Mouse (Mus musculus) embryonic facial prominence, embryonic 14.5 days (tissue): ENCODE data around the gene Hoxc6. TPM values are rescaled to one million over a fixed set of nuclear protein-coding genes. Genes with fewer than 3 reads are reported as not detected.

Source experiments
- ATAC-seq: fragments of 200-750 bp; cut with Nextera tagmentation; 2 replicates; pipeline ENCODE4 v1.8.0; 2017; ENCODE audit warnings: low read depth, moderate number of reproducible peaks, moderate TSS enrichment
- DNase-seq: peaks from one replicate; pipeline ENCODE4 v3.0.0-alpha.2; 2015; ENCODE audit warnings: low spot score
- H3K27ac ChIP-seq: fragments of 300-500 bp; sonication (generic); replicated peaks from 2 replicates; pipeline ENCODE4 v1.5.1; 2014; ENCODE audit warnings: low read depth, mild to moderate bottlenecking, low read length, moderate library complexity
- H3K27me3 ChIP-seq: fragments of 300-500 bp; sonication (generic); replicated peaks from 2 replicates; pipeline ENCODE4 v1.6.1; 2014; ENCODE audit warnings: low read length; ENCODE audit not compliant: control insufficient read depth, insufficient read depth
- H3K36me3 ChIP-seq: fragments of 300-500 bp; sonication (generic); 2 replicates; pipeline ENCODE4 v1.6.1; 2014; ENCODE audit warnings: low read length, mixed read lengths; ENCODE audit not compliant: control insufficient read depth, insufficient read depth
- H3K4me1 ChIP-seq: fragments of 300-500 bp; sonication (generic); 2 replicates; pipeline ENCODE4 v1.6.1; 2014; ENCODE audit warnings: antibody characterized with exemption, low read length; ENCODE audit not compliant: control insufficient read depth, insufficient read depth
- H3K4me2 ChIP-seq: fragments of 300-500 bp; sonication (generic); 2 replicates; pipeline ENCODE4 v1.6.1; 2014; ENCODE audit warnings: low read depth, mild to moderate bottlenecking, low read length, moderate library complexity, mixed read lengths
- H3K4me3 ChIP-seq: fragments of 300-500 bp; sonication (generic); 2 replicates; pipeline ENCODE4 v1.5.1; 2014; ENCODE audit warnings: low read depth, mild to moderate bottlenecking, low read length
- H3K9ac ChIP-seq: fragments of 300-500 bp; sonication (generic); 2 replicates; pipeline ENCODE4 v1.6.1; 2014; ENCODE audit warnings: low read depth, mild to moderate bottlenecking, low read length, moderate library complexity, mixed read lengths
- H3K9me3 ChIP-seq: fragments of 300-500 bp; sonication (generic); 2 replicates; pipeline ENCODE4 v1.6.1; 2016; ENCODE audit warnings: low read length; ENCODE audit not compliant: control insufficient read depth
- WGBS: fragments of 180-500 bp; shearing (Covaris S2); extraction: QIAGEN DNeasy Blood & Tissue Kit; methylation state at CpG from one replicate; pipeline ENCODE4 v1.1.7; 2014; 5-methylcytosine and 5-hydroxymethylcytosine counted together
- polyA plus RNA-seq: library from polyadenylated mRNA; unstranded; fragments of >200 nt; fragmentation: Nextera tagmentation; extraction: Ambion mirVana; gene quantifications from 2 replicates; pipeline ENCODE4 v1.2.1, GENCODE M21; 2014

Gene Hoxc6
- polyA plus RNA-seq, 1 experiment from 2014 or later, result 0.25 TPM

- ATAC-seq (no peak), DNase-seq (no peak)
- Histone ChIP-seq H3K36me3 (no peaks in the 10 kb centered on the region), H3K4me3 (no peak overlapping the region), H3K4me2 (no peak overlapping the region), H3K9ac (no peak overlapping the region), H3K27ac (no peak overlapping the region), H3K9me3 (no peaks in the 10 kb centered on the region), H3K27me3 (peaks cover 100% of the 10 kb centered on the region), H3K4me1 (no peaks in the 10 kb centered on the region)
- WGBS, result 7% methylated on average over 7 of the region's 7 CpGs
These were observed 23.0 kb upstream of the Hoxc6 start for GRCm38 (mm10) chr15:102975034-102975433.

DNA sequence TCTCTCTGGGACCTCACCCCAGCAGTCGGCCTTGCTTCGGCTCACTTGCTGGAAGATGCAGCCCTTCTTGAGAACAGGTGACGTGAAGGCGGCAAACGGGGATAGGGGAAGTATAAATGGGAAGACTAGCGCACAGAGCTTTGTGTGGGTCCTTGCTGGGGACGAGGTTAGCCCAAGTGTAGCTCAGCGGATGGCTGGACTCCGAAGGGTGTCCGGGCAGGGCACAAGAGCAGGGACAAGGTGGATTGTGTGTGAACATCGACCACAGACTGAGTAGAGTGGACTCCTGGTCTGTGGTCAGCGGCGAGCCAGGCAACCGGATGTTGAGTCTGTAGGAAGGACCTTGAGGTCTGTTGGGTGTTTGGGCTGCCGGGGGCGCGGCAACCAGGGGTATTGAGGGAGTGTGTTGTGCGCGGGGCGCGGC is 22.4 kb upstream of the Hoxc6 start:
- peaks cover 100% of the 10 kb centered on the region for H3K27me3 ChIP-seq
- H3K4me3 ChIP-seq, result no peak overlapping the region
- no peak overlapping the region for H3K4me2 ChIP-seq
- no peak overlapping the region for H3K27ac ChIP-seq
- no peak for ATAC-seq
- no peaks in the 10 kb centered on the region for H3K4me1 ChIP-seq
- no peaks in the 10 kb centered on the region for H3K36me3 ChIP-seq
- DNase-seq, result no peak
- 0% methylated on average over 21 of the region's 21 CpGs for WGBS
- no peak overlapping the region for H3K9ac ChIP-seq
- H3K9me3 ChIP-seq, result no peaks in the 10 kb centered on the region

DNA sequence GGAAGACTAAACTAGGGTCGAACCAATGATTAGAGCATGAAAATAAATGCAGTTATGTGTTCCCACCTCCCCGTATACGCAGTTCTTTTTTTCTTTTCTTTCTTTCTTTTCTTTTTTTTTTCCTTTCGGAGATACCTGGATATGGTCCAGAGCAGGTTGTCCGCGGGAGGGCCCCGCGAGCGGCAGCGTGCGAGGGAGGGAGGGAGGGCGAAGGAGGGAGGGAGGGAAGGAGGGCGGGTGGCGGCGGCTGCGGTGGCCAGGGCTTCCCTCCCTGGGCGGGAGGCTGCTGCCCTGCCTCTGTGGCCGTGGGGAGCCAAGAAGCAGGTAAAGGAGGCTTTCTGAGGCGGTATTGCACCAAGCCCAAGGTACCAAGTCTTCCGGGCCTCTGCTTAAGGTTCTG is 21.9 kb upstream of the Hoxc6 start, which contains the start of gene Hoxc9:
Gene Hoxc9, plus strand, starts transcription at position 269 of the 400 bp plus-strand sequence.
- H3K27me3 ChIP-seq, result peaks cover 100% of the 10 kb centered on the region
- no peak within 1 kb of the TSS for H3K4me3 ChIP-seq
- ATAC-seq (no peak), DNase-seq (no peak)
- no peak within 1 kb of the TSS for H3K4me2 ChIP-seq
- no peak within 1 kb of the TSS for H3K9ac ChIP-seq
- H3K36me3 ChIP-seq, result no peaks in the 10 kb centered on the region
- no peak within 1 kb of the TSS for H3K27ac ChIP-seq
- H3K9me3 ChIP-seq, result no peaks in the 10 kb centered on the region
- H3K4me1 ChIP-seq, result no peaks in the 10 kb centered on the region
- WGBS, result 3% methylated on average over 17 of the region's 20 CpGs

DNA sequence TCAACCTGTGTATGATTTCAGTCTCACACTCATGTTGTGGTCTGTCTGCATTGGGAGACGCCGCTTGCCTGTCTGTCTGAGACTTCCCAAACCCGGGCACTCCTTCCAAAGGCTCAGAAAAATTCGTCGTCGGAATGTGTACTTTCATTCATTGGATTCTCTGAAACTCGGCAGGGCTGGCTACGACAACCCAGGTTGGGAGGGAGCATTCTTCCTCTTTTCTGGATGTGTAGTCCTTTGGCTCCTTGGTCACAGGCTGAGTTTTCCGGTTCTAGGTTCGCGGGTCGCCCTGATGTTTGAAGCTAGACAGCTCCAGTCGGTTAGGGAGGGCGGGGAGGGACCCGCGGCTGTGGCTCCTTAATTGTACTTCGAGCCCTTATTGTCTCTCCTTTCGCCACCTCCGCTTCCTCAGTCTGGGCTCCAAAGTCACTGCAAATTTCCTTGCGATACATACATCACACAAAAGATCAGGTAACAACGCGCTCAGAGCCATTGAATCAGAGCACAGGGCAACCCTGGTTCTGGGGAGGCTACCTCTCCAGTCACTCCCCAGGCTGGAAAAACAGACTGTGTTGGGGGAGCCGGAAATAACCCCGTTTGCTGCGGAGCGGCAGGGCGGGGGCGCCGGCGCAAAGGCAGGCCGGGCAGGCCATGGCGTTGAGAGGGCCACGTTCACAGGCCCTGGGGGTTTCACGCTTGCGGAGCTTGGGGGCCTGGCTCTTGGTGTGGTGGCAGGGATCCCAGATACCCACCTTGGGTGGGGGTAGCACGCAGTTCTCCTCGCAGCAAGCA is 21.2 kb upstream of the Hoxc6 start:
- H3K27me3 ChIP-seq, result peaks cover 100% of the 10 kb centered on the region
- no peak overlapping the region for H3K4me2 ChIP-seq
- no peak overlapping the region for H3K9ac ChIP-seq
- no peak for DNase-seq
- under 1% methylated on average over 36 of the region's 37 CpGs for WGBS
- H3K36me3 ChIP-seq, result no peaks in the 10 kb centered on the region
- no peaks in the 10 kb centered on the region for H3K9me3 ChIP-seq
- no peak overlapping the region for H3K4me3 ChIP-seq
- H3K4me1 ChIP-seq, result no peaks in the 10 kb centered on the region
- ATAC-seq, result no peak
- no peak overlapping the region for H3K27ac ChIP-seq

GRCm38 (mm10) chr15:102977423-102977974 is 20.6 kb upstream of the Hoxc6 start:
- Histone ChIP-seq H3K4me2 (no peak overlapping the region), H3K4me3 (no peak overlapping the region), H3K9me3 (no peaks in the 10 kb centered on the region), H3K27ac (no peak overlapping the region), H3K27me3 (peaks cover 100% of the 10 kb centered on the region), H3K9ac (no peak overlapping the region), H3K4me1 (no peaks in the 10 kb centered on the region), H3K36me3 (no peaks in the 10 kb centered on the region)
- ATAC-seq, result no peak
- 3% methylated on average over 16 of the region's 16 CpGs for WGBS
- no peak for DNase-seq

GRCm38 (mm10) chr15:102978615-102979515 is 19.2 kb upstream of the Hoxc6 start:
- Histone ChIP-seq H3K27ac (no peak overlapping the region), H3K9me3 (no peaks in the 10 kb centered on the region), H3K4me2 (no peak overlapping the region), H3K27me3 (peaks cover 100% of the 10 kb centered on the region), H3K4me3 (no peak overlapping the region), H3K4me1 (no peaks in the 10 kb centered on the region), H3K9ac (no peak overlapping the region), H3K36me3 (no peaks in the 10 kb centered on the region)
- no peak for DNase-seq
- ATAC-seq, result no peak
- WGBS, result 7% methylated on average over 13 of the region's 13 CpGs

- DNase-seq, result no peak
- H3K4me2 ChIP-seq, result no peak overlapping the region
- no peaks in the 10 kb centered on the region for H3K36me3 ChIP-seq
- H3K27ac ChIP-seq, result no peak overlapping the region
- H3K4me1 ChIP-seq, result no peaks in the 10 kb centered on the region
- WGBS, result 0% methylated on average over 1 of the region's 1 CpGs
- no peak overlapping the region for H3K9ac ChIP-seq
- H3K9me3 ChIP-seq, result no peaks in the 10 kb centered on the region
- H3K27me3 ChIP-seq, result peaks cover 99% of the 10 kb centered on the region
- H3K4me3 ChIP-seq, result no peak overlapping the region
- no peak for ATAC-seq
These were observed 18.1 kb upstream of the Hoxc6 start for GRCm38 (mm10) chr15:102979936-102980335.

DNA sequence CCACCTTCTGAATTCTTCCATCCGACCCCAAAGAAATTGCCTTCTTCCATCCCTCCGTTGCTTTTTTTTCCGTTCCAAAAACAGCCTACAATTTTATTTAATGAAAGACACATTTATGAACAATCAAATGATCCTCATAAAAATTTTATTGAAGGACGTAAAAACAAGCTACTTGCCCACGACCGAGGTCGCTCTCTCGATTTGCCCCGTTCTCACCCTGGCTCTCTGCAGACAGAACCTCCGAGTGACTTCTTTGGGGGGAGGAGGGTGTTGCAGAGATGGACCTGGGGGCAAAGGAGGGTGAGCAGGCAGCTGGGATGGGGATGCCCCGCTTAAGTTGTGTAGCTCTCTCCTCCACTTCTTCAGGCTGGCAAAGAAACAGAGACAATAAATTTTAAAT is 17.7 kb upstream of the Hoxc6 start:
- Histone ChIP-seq H3K4me2 (no peak overlapping the region), H3K27me3 (peaks cover 99% of the 10 kb centered on the region), H3K27ac (no peak overlapping the region), H3K4me3 (no peak overlapping the region), H3K9me3 (no peaks in the 10 kb centered on the region), H3K9ac (no peak overlapping the region), H3K36me3 (no peaks in the 10 kb centered on the region), H3K4me1 (no peaks in the 10 kb centered on the region)
- no peak for DNase-seq
- no peak for ATAC-seq
- 4% methylated on average over 11 of the region's 11 CpGs for WGBS
